Mouse (Mus musculus): ENCODE data around the gene Sorbs1.

Gene Sorbs1

GRCm38 (mm10) chr19:40477445-40477941 lies 36.1 kb downstream of the Sorbs1 start:
- H3K36me3 ChIP-seq (ENCODE audit: control insufficient read depth, insufficient read depth, low read length, poor library complexity, severe bottlenecking), result no peaks in the 10 kb centered on the region
- no peak for DNase-seq (ENCODE audit: low read depth, low spot score)
- no peaks in the 10 kb centered on the region for H3K27me3 ChIP-seq (ENCODE audit: control insufficient read depth, insufficient read depth, low read length, poor library complexity, severe bottlenecking)

GRCm38 (mm10) chr19:40476491-40476890 lies 37.1 kb downstream of the Sorbs1 start:
- H3K27me3 ChIP-seq (ENCODE audit: control insufficient read depth, insufficient read depth, low read length, poor library complexity, severe bottlenecking), result no peaks in the 10 kb centered on the region
- DNase-seq (ENCODE audit: low read depth, low spot score), result no peak
- H3K36me3 ChIP-seq (ENCODE audit: control insufficient read depth, insufficient read depth, low read length, poor library complexity, severe bottlenecking), result no peaks in the 10 kb centered on the region

GRCm38 (mm10) chr19:40471526-40472245 lies 41.9 kb downstream of the Sorbs1 start:
- Histone ChIP-seq H3K36me3 (ENCODE audit: control insufficient read depth, insufficient read depth, low read length, poor library complexity, severe bottlenecking) (no peaks in the 10 kb centered on the region), H3K27me3 (ENCODE audit: control insufficient read depth, insufficient read depth, low read length, poor library complexity, severe bottlenecking) (no peaks in the 10 kb centered on the region)
- DNase-seq (ENCODE audit: low read depth, low spot score), result no peak

GRCm38 (mm10) chr19:40469792-40470191 lies 43.8 kb downstream of the Sorbs1 start:
- no peak for DNase-seq (ENCODE audit: low read depth, low spot score)
- Histone ChIP-seq H3K27me3 (ENCODE audit: control insufficient read depth, insufficient read depth, low read length, poor library complexity, severe bottlenecking) (no peaks in the 10 kb centered on the region), H3K36me3 (ENCODE audit: control insufficient read depth, insufficient read depth, low read length, poor library complexity, severe bottlenecking) (no peaks in the 10 kb centered on the region)

GRCm38 (mm10) chr19:40468308-40468707 lies 45.3 kb downstream of the Sorbs1 start:
- Histone ChIP-seq H3K27me3 (ENCODE audit: control insufficient read depth, insufficient read depth, low read length, poor library complexity, severe bottlenecking) (no peaks in the 10 kb centered on the region), H3K36me3 (ENCODE audit: control insufficient read depth, insufficient read depth, low read length, poor library complexity, severe bottlenecking) (no peaks in the 10 kb centered on the region)
- no peak for DNase-seq (ENCODE audit: low read depth, low spot score)

- H3K27me3 ChIP-seq (ENCODE audit: control insufficient read depth, insufficient read depth, low read length, poor library complexity, severe bottlenecking), result no peaks in the 10 kb centered on the region
- DNase-seq (ENCODE audit: low read depth, low spot score), result no peak
- H3K36me3 ChIP-seq (ENCODE audit: control insufficient read depth, insufficient read depth, low read length, poor library complexity, severe bottlenecking), result no peaks in the 10 kb centered on the region
These were observed 45.8 kb downstream of the Sorbs1 start for GRCm38 (mm10) chr19:40467810-40468209.

- H3K27me3 ChIP-seq (ENCODE audit: control insufficient read depth, insufficient read depth, low read length, poor library complexity, severe bottlenecking), result no peaks in the 10 kb centered on the region
- DNase-seq (ENCODE audit: low read depth, low spot score), result no peak
- H3K36me3 ChIP-seq (ENCODE audit: control insufficient read depth, insufficient read depth, low read length, poor library complexity, severe bottlenecking), result no peaks in the 10 kb centered on the region
These were observed 48.2 kb downstream of the Sorbs1 start for GRCm38 (mm10) chr19:40465339-40465738.

GRCm38 (mm10) chr19:40464408-40464807 lies 49.2 kb downstream of the Sorbs1 start:
- Histone ChIP-seq H3K36me3 (ENCODE audit: control insufficient read depth, insufficient read depth, low read length, poor library complexity, severe bottlenecking) (no peaks in the 10 kb centered on the region), H3K27me3 (ENCODE audit: control insufficient read depth, insufficient read depth, low read length, poor library complexity, severe bottlenecking) (no peaks in the 10 kb centered on the region)
- no peak for DNase-seq (ENCODE audit: low read depth, low spot score)

- Histone ChIP-seq H3K36me3 (ENCODE audit: control insufficient read depth, insufficient read depth, low read length, poor library complexity, severe bottlenecking) (no peaks in the 10 kb centered on the region), H3K27me3 (ENCODE audit: control insufficient read depth, insufficient read depth, low read length, poor library complexity, severe bottlenecking) (no peaks in the 10 kb centered on the region)
- DNase-seq (ENCODE audit: low read depth, low spot score), result no peak
These were observed 50.7 kb downstream of the Sorbs1 start for GRCm38 (mm10) chr19:40462892-40463291.

GRCm38 (mm10) chr19:40462481-40462880 lies 51.1 kb downstream of the Sorbs1 start:
- no peak for DNase-seq (ENCODE audit: low read depth, low spot score)
- Histone ChIP-seq H3K36me3 (ENCODE audit: control insufficient read depth, insufficient read depth, low read length, poor library complexity, severe bottlenecking) (no peaks in the 10 kb centered on the region), H3K27me3 (ENCODE audit: control insufficient read depth, insufficient read depth, low read length, poor library complexity, severe bottlenecking) (no peaks in the 10 kb centered on the region)

GRCm38 (mm10) chr19:40461662-40462061 lies 51.9 kb downstream of the Sorbs1 start:
- no peaks in the 10 kb centered on the region for H3K36me3 ChIP-seq (ENCODE audit: control insufficient read depth, insufficient read depth, low read length, poor library complexity, severe bottlenecking)
- H3K27me3 ChIP-seq (ENCODE audit: control insufficient read depth, insufficient read depth, low read length, poor library complexity, severe bottlenecking), result no peaks in the 10 kb centered on the region
- DNase-seq (ENCODE audit: low read depth, low spot score), result no peak

GRCm38 (mm10) chr19:40460854-40461490 lies 52.6 kb downstream of the Sorbs1 start:
- H3K27me3 ChIP-seq (ENCODE audit: control insufficient read depth, insufficient read depth, low read length, poor library complexity, severe bottlenecking), result no peaks in the 10 kb centered on the region
- no peaks in the 10 kb centered on the region for H3K36me3 ChIP-seq (ENCODE audit: control insufficient read depth, insufficient read depth, low read length, poor library complexity, severe bottlenecking)
- no peak for DNase-seq (ENCODE audit: low read depth, low spot score)

GRCm38 (mm10) chr19:40459338-40459737 lies 54.2 kb downstream of the Sorbs1 start:
- no peaks in the 10 kb centered on the region; the same call in 1 of the 2 replicates for H3K27me3 ChIP-seq (ENCODE audit: control insufficient read depth, insufficient read depth, low read length, poor library complexity, severe bottlenecking)
- no peaks in the 10 kb centered on the region for H3K36me3 ChIP-seq (ENCODE audit: control insufficient read depth, insufficient read depth, low read length, poor library complexity, severe bottlenecking)
- DNase-seq (ENCODE audit: low read depth, low spot score), result no peak

GRCm38 (mm10) chr19:40458806-40459205 lies 54.8 kb downstream of the Sorbs1 start:
- DNase-seq (ENCODE audit: low read depth, low spot score), result no peak
- Histone ChIP-seq H3K36me3 (ENCODE audit: control insufficient read depth, insufficient read depth, low read length, poor library complexity, severe bottlenecking) (no peaks in the 10 kb centered on the region), H3K27me3 (ENCODE audit: control insufficient read depth, insufficient read depth, low read length, poor library complexity, severe bottlenecking) (no peaks in the 10 kb centered on the region; the same call in 1 of the 2 replicates)

- no peak for DNase-seq (ENCODE audit: low read depth, low spot score)
- Histone ChIP-seq H3K36me3 (ENCODE audit: control insufficient read depth, insufficient read depth, low read length, poor library complexity, severe bottlenecking) (no peaks in the 10 kb centered on the region), H3K27me3 (ENCODE audit: control insufficient read depth, insufficient read depth, low read length, poor library complexity, severe bottlenecking) (no peaks in the 10 kb centered on the region; the same call in 1 of the 2 replicates)
These were observed 58.3 kb downstream of the Sorbs1 start for GRCm38 (mm10) chr19:40455248-40455647.

All from splenic B cell, adult 2 months (primary cell).